Mouse (Mus musculus) midbrain, embryonic 15.5 days (tissue): ENCODE measurements around the gene Spata13. TPM values are rescaled to one million over a fixed set of nuclear protein-coding genes. Genes with fewer than 3 reads are reported as not detected.
A peak's percentile ranks its signal among the peaks of the same experiment; 100 is the strongest.

Source experiments
- ATAC-seq: fragments of 200-750 bp; cut with Nextera tagmentation; replicated peaks from 2 replicates; pipeline ENCODE4 v1.8.0; 2017; ENCODE audit warnings: moderate TSS enrichment
- H3K27ac ChIP-seq: fragments of 300-500 bp; sonication (generic); 2 replicates; pipeline ENCODE4 v1.5.1; 2015; ENCODE audit warnings: mild to moderate bottlenecking, inconsistent platforms
- H3K27me3 ChIP-seq: fragments of 300-500 bp; sonication (generic); replicated peaks from 2 replicates; pipeline ENCODE4 v1.6.1; 2015; ENCODE audit warnings: inconsistent platforms
- H3K36me3 ChIP-seq: fragments of 300-500 bp; sonication (generic); replicated peaks from 2 replicates; pipeline ENCODE4 v1.6.1; 2015; ENCODE audit warnings: inconsistent platforms
- H3K4me1 ChIP-seq: fragments of 300-500 bp; sonication (generic); 2 replicates; pipeline ENCODE4 v1.6.1; 2015; ENCODE audit warnings: inconsistent platforms
- H3K4me2 ChIP-seq: fragments of 300-500 bp; sonication (generic); 2 replicates; pipeline ENCODE4 v1.6.1; 2015; ENCODE audit warnings: inconsistent platforms, mild to moderate bottlenecking, moderate library complexity
- H3K4me3 ChIP-seq: fragments of 300-500 bp; sonication (generic); 2 replicates; pipeline ENCODE4 v1.5.1; 2015; ENCODE audit warnings: mild to moderate bottlenecking, inconsistent platforms
- H3K9ac ChIP-seq: fragments of 300-500 bp; sonication (generic); 2 replicates; pipeline ENCODE4 v1.6.1; 2015; ENCODE audit warnings: mild to moderate bottlenecking, inconsistent platforms
- H3K9me3 ChIP-seq: fragments of 300-500 bp; sonication (generic); 2 replicates; pipeline ENCODE4 v1.6.1; 2016; ENCODE audit warnings: inconsistent platforms
- WGBS: fragments of 180-500 bp; shearing (Covaris S2); methylation state at CpG from one replicate; pipeline ENCODE4 v1.1.7; 2015; ENCODE audit warnings: mixed read lengths; 5-methylcytosine and 5-hydroxymethylcytosine counted together
- polyA plus RNA-seq: library from polyadenylated mRNA; unstranded; fragments of >200 nt; fragmentation: Nextera tagmentation; extraction: Ambion mirVana; gene quantifications from 2 replicates; pipeline ENCODE4 v1.2.1, GENCODE M21; 2015

The Spata13 gene
- polyA plus RNA-seq, 1 experiment from 2014 or later, result 20.7 TPM

DNA sequence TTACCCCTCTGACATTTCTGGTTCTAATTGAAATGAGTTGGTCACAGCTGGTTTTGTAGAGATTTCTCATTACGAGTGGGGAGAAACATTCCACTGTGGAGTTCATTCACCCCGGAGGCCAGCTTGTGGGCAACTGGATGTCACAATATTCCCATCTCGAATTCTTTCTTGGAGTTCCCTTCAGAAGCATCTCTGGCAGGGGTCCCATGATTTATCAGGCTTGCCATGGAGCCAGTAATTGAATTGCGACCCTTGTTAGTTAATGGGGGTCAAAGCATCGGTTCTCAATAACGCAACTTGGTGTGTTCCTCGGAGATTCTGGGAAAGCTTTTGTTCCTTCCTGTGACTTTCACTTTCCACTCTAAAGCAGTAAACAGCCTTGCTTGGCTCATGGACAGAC lies 53.4 kb downstream of the Spata13 start:
- ATAC-seq, result no peak
- H3K27ac ChIP-seq, result no peak overlapping the region
- H3K4me2 ChIP-seq, result no peak overlapping the region
- 40% methylated on average over 7 of the region's 7 CpGs for WGBS
- no peak overlapping the region for H3K9ac ChIP-seq
- no peak overlapping the region for H3K4me3 ChIP-seq
- H3K27me3 ChIP-seq, result no peaks in the 10 kb centered on the region
- no peaks in the 10 kb centered on the region for H3K36me3 ChIP-seq
- H3K9me3 ChIP-seq, result no peaks in the 10 kb centered on the region
- H3K4me1 ChIP-seq, result peaks cover 29% of the 10 kb centered on the region

DNA sequence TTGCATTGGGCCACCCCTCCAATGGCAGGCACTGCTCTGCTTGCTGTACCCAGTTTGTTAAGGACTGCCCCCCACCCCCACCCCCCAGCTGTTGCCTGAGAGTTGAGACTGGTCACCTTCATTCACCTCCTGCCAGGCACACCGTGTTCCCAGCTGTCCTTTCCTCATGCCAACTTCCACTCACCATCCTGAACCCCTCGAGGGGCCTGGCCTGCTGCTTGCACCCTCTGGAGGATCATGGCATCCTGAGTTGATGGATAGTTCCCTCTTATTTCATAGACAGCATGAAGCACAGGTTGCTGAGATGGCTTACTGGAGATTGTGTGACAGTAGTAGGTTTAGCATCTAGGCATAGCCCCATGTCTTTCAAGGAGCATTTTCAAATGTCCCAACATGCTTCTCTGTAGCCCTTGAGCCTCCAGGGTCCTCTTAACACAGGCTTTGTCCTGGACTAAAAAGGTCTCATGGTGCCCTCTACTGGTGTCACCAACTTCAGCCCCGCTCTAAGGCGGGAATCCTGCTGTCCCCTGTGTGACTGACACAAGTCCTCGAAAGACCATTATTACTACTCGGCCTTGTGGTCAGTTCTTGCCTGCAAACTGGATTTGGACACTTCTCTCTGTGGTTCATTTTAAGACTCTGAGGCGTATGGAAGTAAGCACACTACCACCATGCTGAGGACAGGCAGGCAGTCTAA lies 54.9 kb downstream of the Spata13 start:
- ATAC-seq, result peak; percentile 66
- Histone ChIP-seq H3K27ac (no peak overlapping the region; the same call in 1 of the 2 replicates), H3K36me3 (no peaks in the 10 kb centered on the region), H3K4me1 (peaks cover 32% of the 10 kb centered on the region), H3K27me3 (no peaks in the 10 kb centered on the region), H3K4me2 (no peak overlapping the region), H3K9ac (no peak overlapping the region), H3K4me3 (no peak overlapping the region), H3K9me3 (no peaks in the 10 kb centered on the region)
- WGBS, result 36% methylated on average over 7 of the region's 7 CpGs

DNA sequence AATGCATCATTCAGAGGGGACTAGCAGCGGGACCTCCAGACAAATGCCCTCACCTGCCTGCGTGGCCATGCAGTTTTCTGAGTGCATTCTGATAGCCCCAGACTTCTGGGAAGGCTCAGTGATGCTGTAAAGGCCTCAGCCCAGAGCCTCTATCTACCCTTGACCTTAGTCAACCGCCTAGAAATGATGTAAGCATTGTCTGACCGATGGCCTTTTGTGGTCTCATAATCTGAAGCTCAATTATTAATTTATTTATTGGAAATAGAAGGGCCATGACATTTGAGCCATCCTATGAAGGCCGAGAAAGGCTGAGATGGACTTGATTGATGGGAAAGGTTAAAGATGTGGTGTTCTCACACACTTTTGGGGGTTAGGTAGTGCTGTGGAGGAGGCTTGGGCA lies 56.0 kb downstream of the Spata13 start:
- Histone ChIP-seq H3K36me3 (no peaks in the 10 kb centered on the region), H3K9me3 (no peaks in the 10 kb centered on the region), H3K9ac (no peak overlapping the region), H3K4me3 (no peak overlapping the region), H3K27ac (no peak overlapping the region), H3K27me3 (no peaks in the 10 kb centered on the region), H3K4me1 (peaks cover 25% of the 10 kb centered on the region), H3K4me2 (no peak overlapping the region)
- 93% methylated on average over 5 of the region's 5 CpGs for WGBS
- no peak for ATAC-seq

DNA sequence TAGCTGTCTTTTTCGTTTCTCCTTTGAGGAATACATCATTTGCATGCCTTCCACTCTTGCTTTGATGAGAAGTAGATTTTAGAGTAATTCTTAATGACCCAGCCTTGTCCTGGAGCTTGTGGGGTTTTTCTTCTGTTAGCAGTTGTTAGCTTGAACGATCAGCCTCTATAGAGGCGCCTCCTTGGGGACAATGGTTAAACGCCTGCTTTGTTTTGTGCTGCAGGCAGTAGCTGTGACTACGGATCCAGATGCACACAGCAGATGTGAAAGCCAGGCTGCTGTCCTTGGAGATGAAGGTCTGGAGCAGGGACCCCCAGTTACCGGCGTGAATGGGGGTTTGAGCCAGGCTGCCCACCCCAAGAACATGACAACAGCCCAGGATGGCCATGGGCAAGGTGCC lies 56.8 kb downstream of the Spata13 start:
- Histone ChIP-seq H3K36me3 (no peaks in the 10 kb centered on the region), H3K4me1 (peaks cover 25% of the 10 kb centered on the region), H3K9me3 (no peaks in the 10 kb centered on the region), H3K9ac (no peak overlapping the region), H3K4me2 (no peak overlapping the region), H3K4me3 (no peak overlapping the region), H3K27ac (no peak overlapping the region), H3K27me3 (no peaks in the 10 kb centered on the region)
- ATAC-seq, result no peak
- 31% methylated on average over 7 of the region's 7 CpGs for WGBS

DNA sequence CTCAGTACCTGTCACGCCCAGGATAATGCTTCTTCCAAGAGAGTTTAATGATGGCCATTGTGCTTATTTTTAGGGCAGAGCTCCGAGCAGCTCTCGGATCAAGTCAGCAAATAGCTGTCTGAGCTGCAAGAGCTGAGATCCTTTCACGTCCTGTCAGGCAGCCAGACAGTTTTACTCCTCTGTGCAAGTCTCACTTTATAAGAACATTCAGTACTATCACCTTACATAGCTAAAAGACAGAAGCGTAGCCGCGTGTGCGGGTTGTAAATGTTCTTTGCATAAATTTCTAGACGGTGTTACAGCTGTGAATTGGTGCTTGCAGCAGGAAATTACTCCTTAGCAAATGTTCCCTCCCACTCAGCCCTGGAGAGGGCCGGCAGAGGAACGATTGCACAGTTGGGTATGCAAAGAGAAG lies 59.3 kb downstream of the Spata13 start:
- Histone ChIP-seq H3K4me1 (peaks cover 19% of the 10 kb centered on the region), H3K9ac (no peak overlapping the region)

DNA sequence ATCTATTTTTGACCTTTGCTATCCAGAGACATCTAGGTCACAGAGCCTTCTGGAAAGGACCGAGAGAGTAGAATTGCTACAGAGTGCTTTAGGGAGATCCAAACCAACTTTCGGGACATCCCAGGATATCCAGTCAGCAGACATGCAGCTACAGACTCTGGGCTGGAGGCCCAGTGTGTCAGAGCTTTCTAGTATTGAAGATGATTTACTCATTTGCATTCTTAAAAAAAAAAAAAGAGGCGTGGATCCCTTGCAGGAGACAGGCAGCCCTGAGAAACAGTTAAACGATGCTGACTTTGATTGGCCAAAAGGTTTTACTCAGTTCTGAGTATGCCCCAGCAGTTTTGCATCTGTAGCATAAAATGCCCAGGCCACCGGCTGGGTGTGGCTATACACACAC lies 59.9 kb downstream of the Spata13 start:
- H3K4me1 ChIP-seq, result peaks cover 16% of the 10 kb centered on the region
- WGBS, result 73% methylated on average over 5 of the region's 5 CpGs
- ATAC-seq, result no peak

More for the DNA sequence above, 59.3 kb downstream of the Spata13 start:
- WGBS, result 39% methylated on average over 11 of the region's 11 CpGs
- ATAC-seq, result no peak
- Histone ChIP-seq H3K36me3 (no peaks in the 10 kb centered on the region), H3K27ac (peak overlapping the region; percentile 21), H3K27me3 (no peaks in the 10 kb centered on the region), H3K4me3 (no peak overlapping the region), H3K9me3 (no peaks in the 10 kb centered on the region), H3K4me2 (no peak overlapping the region; the same call in 1 of the 2 replicates)

DNA sequence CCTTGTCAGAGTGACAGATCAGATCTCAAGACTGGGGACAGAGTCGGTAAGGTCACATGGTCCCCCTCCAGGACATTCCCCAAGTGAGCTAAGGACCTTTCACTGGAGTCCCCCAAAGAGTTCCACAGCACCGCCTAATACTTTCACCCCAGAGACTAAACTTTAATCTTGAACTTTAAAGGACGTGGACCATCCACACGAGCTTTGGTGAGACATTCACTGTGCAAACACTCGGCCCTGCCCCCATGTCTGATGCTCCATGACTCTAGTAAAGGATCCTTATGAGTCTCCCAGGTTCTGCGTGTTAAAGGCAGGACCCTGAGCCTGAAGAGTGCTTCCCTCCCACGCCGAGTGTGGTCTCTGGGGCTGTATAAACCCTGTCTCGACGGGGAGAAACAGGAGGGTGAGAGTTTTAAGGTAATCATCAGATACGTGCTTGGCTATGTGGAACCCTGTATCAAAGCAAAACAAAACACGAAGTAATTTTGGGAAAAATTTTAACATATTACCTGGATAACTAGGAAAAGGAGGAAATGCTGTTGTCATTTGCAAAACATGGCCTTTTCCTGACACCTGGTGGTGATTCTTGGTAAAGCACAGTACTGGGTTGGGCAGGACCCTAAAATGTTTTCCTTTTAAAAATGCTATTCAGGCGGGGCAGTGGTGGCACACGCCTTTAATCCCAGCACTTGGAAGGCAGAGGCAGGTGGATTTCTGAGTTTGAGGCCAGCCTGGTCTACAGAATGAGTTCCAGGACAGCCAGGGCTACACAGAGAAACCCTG lies 60.6 kb downstream of the Spata13 start:
- peaks cover 19% of the 10 kb centered on the region for H3K4me1 ChIP-seq
- H3K9ac ChIP-seq, result no peak overlapping the region
- H3K36me3 ChIP-seq, result no peaks in the 10 kb centered on the region
- no peaks in the 10 kb centered on the region for H3K27me3 ChIP-seq
- H3K4me3 ChIP-seq, result no peak overlapping the region
- ATAC-seq, result peak; percentile 24; the same call in 1 of the 2 replicates
- H3K27ac ChIP-seq, result no peak overlapping the region
- H3K4me2 ChIP-seq, result no peak overlapping the region
- H3K9me3 ChIP-seq, result no peaks in the 10 kb centered on the region
- WGBS, result 73% methylated on average over 14 of the region's 14 CpGs

More for the DNA sequence above, 59.9 kb downstream of the Spata13 start:
- H3K4me2 ChIP-seq, result no peak overlapping the region
- H3K9ac ChIP-seq, result no peak overlapping the region
- H3K4me3 ChIP-seq, result no peak overlapping the region
- peak overlapping the region; percentile 21 for H3K27ac ChIP-seq
- no peaks in the 10 kb centered on the region for H3K27me3 ChIP-seq
- H3K9me3 ChIP-seq, result no peaks in the 10 kb centered on the region
- H3K36me3 ChIP-seq, result no peaks in the 10 kb centered on the region

DNA sequence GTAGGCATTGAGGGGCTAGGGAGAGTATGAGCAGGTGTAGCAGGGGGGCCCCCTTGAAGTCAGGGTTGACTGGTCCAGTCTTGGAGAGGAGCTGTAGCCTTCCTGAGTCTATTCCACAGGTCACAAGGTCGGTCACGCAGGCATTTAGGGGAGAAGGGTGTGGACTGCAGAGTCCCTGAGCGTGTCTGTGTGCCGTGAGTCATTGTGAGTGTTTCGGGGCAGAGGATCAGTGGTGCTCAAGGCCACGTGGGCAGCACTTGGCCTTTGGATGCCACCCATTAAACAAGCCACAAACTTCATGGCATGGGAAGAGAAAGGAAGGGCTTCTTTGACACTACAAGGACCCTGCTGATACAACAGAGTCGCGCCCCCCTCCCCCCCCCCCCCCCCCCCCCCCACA lies 63.5 kb downstream of the Spata13 start:
- Histone ChIP-seq H3K9me3 (no peaks in the 10 kb centered on the region), H3K9ac (no peak overlapping the region), H3K27me3 (no peaks in the 10 kb centered on the region), H3K4me2 (no peak overlapping the region), H3K36me3 (no peaks in the 10 kb centered on the region), H3K4me3 (no peak overlapping the region), H3K27ac (no peak overlapping the region), H3K4me1 (peaks cover 10% of the 10 kb centered on the region)
- 79% methylated on average over 8 of the region's 8 CpGs for WGBS
- ATAC-seq, result no peak

DNA sequence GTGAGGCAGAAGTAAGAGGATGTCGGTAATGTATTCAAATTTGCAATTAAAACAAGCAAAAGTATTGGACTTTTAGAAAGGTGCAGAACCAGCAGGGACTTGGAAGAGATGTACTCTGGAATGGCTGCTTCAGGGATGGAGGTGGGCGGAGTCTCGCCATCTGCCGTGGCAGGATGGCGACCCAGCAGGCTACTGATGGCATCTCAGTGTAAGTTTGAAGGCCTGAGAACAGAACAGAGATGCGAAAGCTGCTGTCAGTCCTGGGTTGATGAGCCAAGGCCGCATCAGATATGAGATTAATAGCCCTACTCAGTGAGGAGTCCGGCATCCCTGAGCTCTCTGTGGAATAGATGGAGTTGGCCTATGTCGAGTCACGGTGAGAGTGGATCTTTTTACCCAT lies 65.2 kb downstream of the Spata13 start:
- no peak for ATAC-seq
- no peaks in the 10 kb centered on the region for H3K27me3 ChIP-seq
- H3K4me3 ChIP-seq, result no peak overlapping the region
- WGBS, result 72% methylated on average over 10 of the region's 10 CpGs
- 0 out of 2 replicates have a peak, but pooled peaks cover 3% of the 10 kb centered on the region for H3K4me1 ChIP-seq
- no peak overlapping the region for H3K9ac ChIP-seq
- H3K27ac ChIP-seq, result no peak overlapping the region
- no peak overlapping the region for H3K4me2 ChIP-seq
- H3K9me3 ChIP-seq, result no peaks in the 10 kb centered on the region
- H3K36me3 ChIP-seq, result no peaks in the 10 kb centered on the region

DNA sequence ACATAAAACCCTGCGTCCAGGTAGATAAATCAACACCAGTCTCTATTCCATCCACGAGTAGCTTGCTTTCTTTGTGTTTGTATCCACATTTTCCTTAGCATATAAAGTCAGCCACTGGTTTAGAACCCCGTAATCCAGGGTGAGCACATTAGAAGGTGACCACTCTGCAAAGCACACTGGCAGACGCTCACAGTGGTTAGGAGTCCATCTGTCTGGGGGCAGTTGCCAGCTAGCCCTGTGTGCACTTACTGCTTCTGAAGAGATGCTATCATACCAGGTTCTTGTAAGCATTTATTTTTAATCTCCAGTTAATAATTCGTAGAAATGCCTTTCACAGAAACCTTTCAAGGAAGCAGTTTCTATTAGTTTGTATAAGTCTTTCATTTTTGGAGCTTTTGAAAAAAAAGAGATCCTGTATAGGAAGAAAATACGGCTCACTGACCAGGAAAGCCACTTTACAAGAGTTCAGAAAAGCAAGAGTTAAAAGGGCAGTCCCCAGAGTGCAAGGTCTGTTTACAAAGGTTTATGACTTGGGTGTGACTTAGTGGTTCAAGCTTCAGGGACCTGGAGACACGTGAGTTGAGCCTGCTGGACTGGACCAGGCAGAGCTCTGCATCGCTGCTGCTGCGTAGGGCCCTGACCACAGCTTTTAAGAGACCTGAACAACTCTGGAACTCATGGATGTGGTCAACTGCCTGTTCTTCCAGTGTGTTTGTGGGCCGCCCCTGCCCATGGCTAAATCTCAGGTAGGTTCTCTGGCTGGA lies 68.8 kb downstream of the Spata13 start:
- no peaks in the 10 kb centered on the region for H3K27me3 ChIP-seq
- 83% methylated on average over 10 of the region's 10 CpGs for WGBS
- no peak for ATAC-seq
- H3K4me2 ChIP-seq, result no peak overlapping the region
- no peak overlapping the region for H3K9ac ChIP-seq
- H3K4me3 ChIP-seq, result no peak overlapping the region
- H3K9me3 ChIP-seq, result no peaks in the 10 kb centered on the region
- H3K27ac ChIP-seq, result no peak overlapping the region
- 0 out of 2 replicates have a peak, but pooled peaks cover 3% of the 10 kb centered on the region for H3K4me1 ChIP-seq
- H3K36me3 ChIP-seq, result no peaks in the 10 kb centered on the region

DNA sequence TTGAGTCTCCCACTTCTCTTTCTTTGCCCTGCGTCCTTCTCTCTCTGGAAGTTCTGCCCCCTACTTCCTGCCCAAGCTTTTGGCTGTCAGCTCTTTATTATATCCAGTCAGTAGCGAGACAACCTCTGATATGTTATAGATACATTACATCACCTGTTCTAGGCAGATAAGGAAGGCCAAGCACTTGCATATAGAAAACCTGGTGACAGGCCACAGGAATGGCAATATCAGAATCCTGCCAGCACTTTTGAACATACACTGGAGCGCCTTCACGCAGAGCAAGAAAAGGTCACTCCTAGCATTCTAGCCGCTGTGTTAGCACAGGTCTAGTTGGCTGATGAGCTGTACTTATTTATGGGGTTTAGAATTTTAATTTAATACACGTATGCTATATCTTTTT lies 70.7 kb downstream of the Spata13 start:
- ATAC-seq, result no peak
- Histone ChIP-seq H3K9ac (no peak overlapping the region), H3K4me1 (no peaks in the 10 kb centered on the region), H3K4me3 (no peak overlapping the region), H3K4me2 (no peak overlapping the region), H3K27me3 (no peaks in the 10 kb centered on the region), H3K36me3 (no peaks in the 10 kb centered on the region), H3K9me3 (no peaks in the 10 kb centered on the region), H3K27ac (no peak overlapping the region)
- 88% methylated on average over 6 of the region's 6 CpGs for WGBS

DNA sequence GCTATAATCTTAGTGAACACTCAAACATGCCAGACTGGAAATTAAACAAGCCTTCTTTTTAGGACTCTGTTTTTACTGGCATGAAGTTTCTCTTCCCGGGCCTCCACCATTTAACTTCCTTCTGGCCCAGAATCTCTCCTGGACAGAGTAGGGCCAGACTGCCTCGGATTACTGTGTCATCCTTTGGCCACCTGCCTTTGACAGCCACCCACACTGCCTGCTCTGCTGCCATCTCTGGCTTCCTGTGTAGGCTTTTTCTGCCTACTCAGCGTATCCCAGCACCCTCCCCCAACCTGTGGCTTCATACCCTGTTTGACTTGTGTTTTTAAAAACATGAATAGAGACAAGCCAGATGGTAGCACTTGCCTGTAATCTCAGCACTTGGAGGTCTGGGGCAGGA lies 71.2 kb downstream of the Spata13 start:
- no peak overlapping the region for H3K9ac ChIP-seq
- 65% methylated on average over 3 of the region's 3 CpGs for WGBS
- H3K4me3 ChIP-seq, result no peak overlapping the region
- no peaks in the 10 kb centered on the region for H3K36me3 ChIP-seq
- H3K27me3 ChIP-seq, result no peaks in the 10 kb centered on the region
- H3K27ac ChIP-seq, result no peak overlapping the region
- no peak for ATAC-seq
- H3K9me3 ChIP-seq, result no peaks in the 10 kb centered on the region
- H3K4me1 ChIP-seq, result no peaks in the 10 kb centered on the region
- no peak overlapping the region for H3K4me2 ChIP-seq
